Mouse (Mus musculus) neutrophil, adult 5-6 weeks (primary cell): ENCODE data around the gene Olfr25. TPM values are rescaled to one million over a fixed set of nuclear protein-coding genes. Genes with fewer than 3 reads are reported as not detected.

ENCODE experiments used
- ATAC-seq: fragments of 151-379, 151-347 bp; 2 replicates; pipeline ENCODE4 v1.8.0; 2017; ENCODE audit warnings: mild to moderate bottlenecking, moderate TSS enrichment; ENCODE audit not compliant: insufficient number of reproducible peaks, poor library complexity, low FRiP score, severe bottlenecking; ENCODE audit errors: extremely low read depth
- total RNA-seq: library from RNA; stranded (forward); fragments of 200-1000 nt; gene quantifications from 2 replicates; pipeline ENCODE4 v1.2.3, GENCODE M21; 2017

The Olfr25 gene
- not detected in 2 replicates for total RNA-seq

GRCm38 (mm10) chr9:38328760-38329159 is at the start of gene Olfr25:
Olfr25 (plus strand) TSS chr9:38329060.
- ATAC-seq = no peak

- ATAC-seq = no peak
Measured at GRCm38 (mm10) chr9:38290807-38291206, 38.1 kb upstream of the Olfr25 start, which contains the start of gene Olfr896-ps1. Olfr896-ps1 (plus strand) TSS chr9:38291107.

GRCm38 (mm10) chr9:38348111-38348510 is 19.3 kb downstream of the Olfr25 start, which contains the start of gene Olfr898:
Olfr898 (plus strand) TSS chr9:38348411.
- no peak for ATAC-seq

GRCm38 (mm10) chr9:38366596-38366995 is 37.7 kb downstream of the Olfr25 start, which contains the start of gene Olfr250:
Olfr250 (plus strand) TSS chr9:38366896.
- ATAC-seq = no peak

GRCm38 (mm10) chr9:38376786-38377185 is 47.9 kb downstream of the Olfr25 start, which contains the start of gene Olfr251:
Olfr251 (plus strand) TSS chr9:38377086.
- no peak for ATAC-seq

Other genes starting within 250 kb of the Olfr25 start
- gene Olfr887, start 245.0 kb upstream of the Olfr25 start, total RNA-seq = not detected in 2 replicates
- gene Olfr888, start 220.9 kb upstream of the Olfr25 start, total RNA-seq = not detected in 2 replicates
- gene Olfr889, start 213.9 kb upstream of the Olfr25 start, total RNA-seq = not detected in 2 replicates
- gene Olfr890, start 186.5 kb upstream of the Olfr25 start, total RNA-seq = 0.12 TPM in 1 of 2 replicates, not detected in the other
- gene Olfr891, start 148.2 kb upstream of the Olfr25 start, total RNA-seq = not detected in 2 replicates
- gene Olfr893, start 120.7 kb upstream of the Olfr25 start, total RNA-seq = 0.12 TPM in 1 of 2 replicates, not detected in the other
- not detected in 2 replicates for gene Olfr894, start 111.0 kb upstream of the Olfr25 start, total RNA-seq
- gene Olfr143, start 76.3 kb upstream of the Olfr25 start, total RNA-seq = not detected in 2 replicates
- gene Olfr895, start 61.2 kb upstream of the Olfr25 start, total RNA-seq = not detected in 2 replicates
- not detected in 2 replicates for gene Olfr896-ps1, start 38.0 kb upstream of the Olfr25 start, total RNA-seq
- gene Olfr898, start 19.4 kb downstream of the Olfr25 start, total RNA-seq = not detected in 2 replicates
- not detected in 2 replicates for gene Olfr250, start 37.8 kb downstream of the Olfr25 start, total RNA-seq
- gene Olfr251, start 48.0 kb downstream of the Olfr25 start, total RNA-seq = not detected in 2 replicates
- not detected in 2 replicates for gene Olfr147, start 72.6 kb downstream of the Olfr25 start, total RNA-seq
- gene Olfr901, start 100.4 kb downstream of the Olfr25 start, total RNA-seq = not detected in 2 replicates
- gene Olfr902, start 118.6 kb downstream of the Olfr25 start, total RNA-seq = not detected in 2 replicates
- gene Olfr904, start 134.1 kb downstream of the Olfr25 start, total RNA-seq = 0.12 TPM in 2 replicates
- 0.25 TPM in 1 of 2 replicates, not detected in the other for gene Olfr905, start 142.0 kb downstream of the Olfr25 start, total RNA-seq
- gene Olfr906, start 158.0 kb downstream of the Olfr25 start, total RNA-seq = not detected in 2 replicates
- gene Olfr907, start 166.7 kb downstream of the Olfr25 start, total RNA-seq = not detected in 2 replicates
- gene Olfr911-ps1, start 192.5 kb downstream of the Olfr25 start, total RNA-seq = not detected in 2 replicates
- gene Olfr910, start 208.8 kb downstream of the Olfr25 start, total RNA-seq = not detected in 2 replicates